Mouse (Mus musculus): Measurements from ENCODE around the gene Gmpr.

Gmpr gene

DNA sequence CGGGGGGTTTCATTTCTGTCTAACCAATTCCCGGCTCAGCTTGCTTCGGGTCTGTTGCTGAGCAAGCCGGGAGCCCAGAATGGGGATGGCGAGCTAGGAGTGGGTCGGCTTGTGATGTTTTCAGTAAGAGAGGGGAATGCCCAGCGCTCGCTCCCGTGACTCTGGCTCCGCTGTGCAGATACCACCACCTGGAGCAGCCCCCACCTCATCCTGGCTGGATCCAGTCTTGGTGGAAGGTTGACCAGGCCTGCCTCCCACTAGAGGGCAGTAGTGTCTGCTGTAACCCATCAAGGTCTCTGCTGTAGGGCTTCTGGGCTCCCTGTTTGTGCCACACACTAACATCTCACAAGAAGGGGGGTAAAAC lies 31.9 kb downstream of the Gmpr start:
- peak; percentile 73 to 74 for DNase-seq (ENCODE audit: low spot score in 2 of 2)

DNA sequence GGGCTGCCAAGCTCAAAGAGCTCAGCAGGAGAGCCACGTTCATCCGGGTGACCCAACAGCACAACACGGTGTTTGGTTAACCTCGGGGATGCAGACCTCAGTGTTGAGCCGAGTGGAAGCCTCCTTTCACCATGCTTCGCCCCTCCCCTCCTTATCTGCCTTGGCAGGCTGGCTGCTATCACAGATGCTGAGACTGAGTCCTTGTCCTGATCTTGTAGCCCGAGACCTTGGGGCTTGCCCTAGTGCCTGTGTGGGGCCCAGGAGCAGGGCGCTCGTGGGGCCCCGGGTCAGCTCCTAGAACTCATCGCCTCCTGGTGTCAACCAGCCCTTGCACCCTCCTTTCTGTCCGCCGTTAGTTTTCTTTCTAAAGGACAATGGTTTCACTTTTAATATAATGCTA lies 38.7 kb downstream of the Gmpr start:
- no peak for DNase-seq (ENCODE audit: low spot score in 2 of 2)

DNA sequence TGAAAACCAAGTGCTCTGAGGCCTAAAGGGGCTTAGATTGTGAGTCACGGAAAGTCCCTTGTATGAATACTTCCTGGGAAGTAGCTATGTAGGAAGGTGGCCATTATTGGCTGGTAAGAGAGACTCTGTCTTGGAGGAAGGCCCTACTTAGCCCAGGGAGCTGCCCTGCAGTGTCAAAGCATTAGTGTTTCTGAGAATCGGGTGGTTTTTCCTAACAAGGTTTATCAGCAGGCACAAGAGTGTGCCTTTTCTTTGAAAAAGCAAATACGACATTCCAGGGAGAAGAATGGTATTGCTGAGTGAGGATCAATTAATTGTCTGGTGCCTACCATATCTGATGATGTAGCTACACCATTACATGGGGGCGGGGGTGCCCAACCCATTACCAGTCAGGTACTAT lies 39.7 kb downstream of the Gmpr start:
- DNase-seq (ENCODE audit: low spot score in 2 of 2), result peak in 1 of 2 experiments; percentile 5

DNA sequence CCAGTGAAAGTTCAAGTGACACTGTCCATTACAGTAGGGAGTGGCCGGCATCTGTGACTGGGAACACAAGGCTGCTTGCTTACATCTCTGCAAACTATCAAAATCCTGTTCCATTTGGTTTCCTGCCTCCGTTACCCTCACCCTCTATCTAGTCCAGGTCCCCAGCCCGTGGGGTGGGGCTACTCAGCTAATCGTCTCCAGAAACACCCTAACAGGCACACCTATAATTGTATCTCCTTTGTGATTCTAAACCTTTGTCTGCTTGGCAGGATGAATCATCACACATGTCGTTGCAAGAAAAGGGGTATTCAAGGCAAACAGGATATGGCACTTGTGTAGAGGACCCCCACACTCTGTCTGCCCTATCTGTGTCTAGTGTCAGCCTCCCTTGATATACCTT lies 40.3 kb downstream of the Gmpr start:
- DNase-seq (ENCODE audit: low spot score in 2 of 2), result peak in 1 of 2 experiments; percentile 4

DNA sequence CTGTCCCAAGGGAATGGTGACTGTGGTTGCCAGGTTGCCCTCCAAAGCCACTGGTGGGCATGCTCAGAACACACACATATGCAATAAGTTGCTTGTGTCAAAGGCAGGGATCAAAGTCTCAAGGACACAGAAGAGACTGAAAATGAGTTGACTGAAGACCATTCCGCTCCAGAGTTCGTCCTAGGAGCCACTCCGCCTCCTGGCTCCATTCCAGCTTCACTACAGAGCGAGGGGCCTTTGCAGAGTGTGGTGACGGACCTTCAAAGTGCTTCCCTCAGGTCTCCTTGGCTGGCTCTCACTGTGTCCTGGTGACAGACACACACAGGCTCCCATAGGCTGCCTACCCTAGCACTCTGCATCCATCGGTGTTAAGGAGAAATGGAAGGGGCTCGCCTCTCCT lies 46.4 kb downstream of the Gmpr start:
- DNase-seq (ENCODE audit: low spot score in 2 of 2), result no peak

DNA sequence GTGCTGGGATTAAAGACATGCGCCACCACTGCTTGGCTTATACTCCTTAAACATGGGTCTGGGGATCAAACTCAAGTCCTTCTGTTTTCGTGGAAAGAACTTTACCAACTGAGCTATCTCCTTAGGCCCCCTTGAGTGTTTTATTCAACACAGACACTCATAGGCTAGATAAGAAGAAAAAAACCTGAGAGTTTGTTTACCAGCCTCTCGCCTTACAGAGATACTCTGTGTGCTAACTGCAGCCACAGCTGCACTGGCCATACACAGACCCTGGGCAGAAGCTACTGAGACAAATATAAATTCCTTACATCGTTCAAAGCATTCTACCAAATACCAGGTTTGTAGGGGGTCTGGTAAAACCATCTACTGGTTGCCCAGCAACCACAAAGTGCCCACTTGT lies 51.1 kb downstream of the Gmpr start:
- DNase-seq (ENCODE audit: low spot score in 2 of 2), result no peak

DNA sequence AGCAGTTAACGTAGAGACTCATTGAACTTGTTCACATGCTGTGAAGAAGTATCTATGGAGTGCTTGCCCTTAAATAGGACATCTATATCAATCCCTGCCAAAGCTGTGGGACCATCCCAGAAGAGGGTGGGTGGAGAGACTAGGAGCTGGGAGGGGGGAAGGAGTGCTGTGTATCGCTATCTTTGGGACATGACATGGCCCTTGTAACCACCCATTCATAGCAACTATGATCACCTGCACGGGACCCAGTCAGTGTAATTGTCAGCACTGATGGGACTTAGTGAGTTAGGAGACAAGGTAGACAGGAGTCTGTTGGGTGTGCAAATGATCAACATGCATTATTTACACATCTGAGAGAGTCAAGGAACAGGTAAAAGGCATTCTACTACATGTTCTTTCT lies 52.0 kb downstream of the Gmpr start:
- DNase-seq (ENCODE audit: low spot score in 2 of 2), result no peak

DNA sequence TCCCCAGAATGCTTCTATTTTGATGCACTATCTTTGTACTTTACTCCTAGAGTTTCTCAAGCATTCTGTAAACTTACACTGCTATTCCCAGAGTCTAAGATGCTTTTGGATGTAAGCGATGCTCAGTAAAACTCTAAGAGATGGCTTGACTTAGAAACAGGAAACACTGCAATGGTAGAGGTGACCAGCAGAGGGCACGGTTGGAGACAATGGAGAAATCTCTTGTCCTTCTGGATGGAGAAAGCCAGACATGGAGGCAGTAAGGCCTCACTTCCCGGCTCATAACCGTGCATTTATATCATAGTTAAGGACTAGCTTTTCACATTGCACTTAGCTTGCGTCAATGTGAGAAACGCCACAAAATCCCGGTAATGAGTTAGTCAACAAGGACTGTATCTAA lies 53.3 kb downstream of the Gmpr start:
- no peak for DNase-seq (ENCODE audit: low spot score in 2 of 2)

DNA sequence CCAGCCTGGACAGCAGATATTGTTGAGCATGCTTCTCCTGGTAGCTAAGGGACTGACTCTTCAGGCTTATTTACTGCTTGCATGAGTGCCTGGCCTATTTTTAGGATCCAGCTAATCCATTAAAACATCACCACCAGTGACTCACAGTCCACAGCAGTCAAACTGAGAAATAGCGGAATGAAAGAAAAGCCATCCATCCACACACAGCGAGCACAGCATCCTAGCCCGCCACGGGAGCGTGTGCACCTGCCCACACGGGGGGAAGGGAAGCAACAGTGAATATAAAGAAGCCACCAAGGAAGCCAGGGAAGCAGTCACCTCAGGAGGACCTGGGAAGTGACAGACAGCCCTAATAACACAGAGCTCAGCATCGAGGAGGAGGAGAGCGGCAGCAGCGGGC lies 54.8 kb downstream of the Gmpr start:
- no peak for DNase-seq (ENCODE audit: low spot score in 2 of 2)

DNA sequence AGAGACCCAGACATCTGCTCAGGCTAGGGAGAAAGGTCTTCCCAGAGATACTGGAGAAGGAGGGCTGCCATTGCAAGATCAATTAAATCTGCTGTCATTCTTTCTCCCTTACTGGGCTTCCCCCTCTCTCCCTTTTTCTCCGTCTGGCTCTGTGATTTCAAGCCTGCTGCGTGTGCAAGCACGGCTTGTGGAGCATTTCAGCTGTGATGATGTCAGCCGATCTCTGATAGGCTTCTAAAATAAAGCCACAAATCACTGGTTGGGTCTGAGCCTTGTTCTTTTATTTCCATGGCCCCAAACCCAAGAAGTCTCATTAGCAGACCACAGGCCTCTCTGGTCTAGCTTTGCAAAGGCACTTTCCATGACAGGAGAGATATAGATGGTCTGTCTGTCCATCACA lies 57.7 kb downstream of the Gmpr start:
- DNase-seq (ENCODE audit: low spot score in 2 of 2), result no peak

DNA sequence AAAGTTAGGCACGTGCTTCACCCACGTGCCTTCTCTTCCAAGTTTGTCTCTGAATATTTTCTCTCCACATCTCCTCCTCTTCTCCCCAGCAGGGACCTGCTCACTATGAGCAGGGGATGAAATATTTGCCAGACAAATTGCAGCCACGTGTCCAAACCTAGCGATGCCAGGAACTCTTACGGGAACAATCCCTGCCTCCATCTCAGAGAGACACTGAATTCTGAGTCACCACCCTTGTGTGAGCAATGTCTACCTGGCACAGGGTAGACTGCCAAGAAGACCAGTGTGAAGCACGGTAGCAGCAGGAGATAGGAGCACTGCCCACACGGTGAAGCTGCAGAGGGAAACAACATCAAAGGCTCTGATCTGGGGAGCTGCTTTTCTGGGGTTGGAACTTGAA lies 62.7 kb downstream of the Gmpr start:
- no peak for DNase-seq (ENCODE audit: low spot score in 2 of 2)

DNA sequence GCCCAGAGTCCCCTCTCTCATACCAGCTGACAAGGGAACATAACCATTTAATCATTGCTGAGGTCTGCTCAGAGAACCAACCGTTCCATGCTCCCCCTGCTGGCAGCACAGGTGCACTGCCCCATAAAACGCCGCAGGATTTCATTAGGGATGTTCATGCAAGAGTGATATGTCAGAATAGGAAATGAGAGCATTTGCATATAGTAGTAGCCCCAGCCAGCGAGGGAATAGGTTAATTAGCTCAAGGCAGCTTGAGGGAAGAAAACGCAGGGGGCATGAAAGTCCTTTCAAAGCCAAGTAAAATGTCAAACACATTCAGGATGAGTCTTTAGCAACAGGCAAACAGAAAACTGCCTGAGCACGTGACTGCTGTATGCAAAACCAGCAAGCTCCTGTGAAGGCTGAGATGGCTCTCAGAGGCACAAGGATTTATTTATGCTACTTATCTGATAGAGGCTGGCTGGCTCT lies 64.6 kb downstream of the Gmpr start:
- DNase-seq (ENCODE audit: low spot score in 2 of 2), result peak; percentile 82 to 85

DNA sequence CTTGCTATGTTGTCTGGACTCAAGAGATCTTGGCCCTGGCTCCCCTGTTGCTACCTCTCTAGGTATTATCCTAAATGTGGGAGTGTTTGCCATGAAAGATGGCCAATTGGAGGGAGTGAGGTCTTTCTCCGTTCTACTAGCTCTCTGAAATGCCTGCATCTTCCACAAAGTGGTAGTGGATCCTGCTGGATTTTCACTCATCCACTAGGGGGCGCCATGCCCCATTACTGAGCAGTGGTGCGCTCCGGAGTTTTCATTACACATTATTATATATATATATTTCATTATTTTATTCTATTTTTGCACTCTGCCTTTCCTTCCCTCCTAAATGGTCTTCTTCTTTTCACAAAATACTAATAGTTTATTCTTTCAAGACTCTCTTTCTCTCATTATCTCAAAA lies 65.5 kb downstream of the Gmpr start:
- DNase-seq (ENCODE audit: low spot score in 2 of 2), result peak in 1 of 2 experiments; percentile 64

DNA sequence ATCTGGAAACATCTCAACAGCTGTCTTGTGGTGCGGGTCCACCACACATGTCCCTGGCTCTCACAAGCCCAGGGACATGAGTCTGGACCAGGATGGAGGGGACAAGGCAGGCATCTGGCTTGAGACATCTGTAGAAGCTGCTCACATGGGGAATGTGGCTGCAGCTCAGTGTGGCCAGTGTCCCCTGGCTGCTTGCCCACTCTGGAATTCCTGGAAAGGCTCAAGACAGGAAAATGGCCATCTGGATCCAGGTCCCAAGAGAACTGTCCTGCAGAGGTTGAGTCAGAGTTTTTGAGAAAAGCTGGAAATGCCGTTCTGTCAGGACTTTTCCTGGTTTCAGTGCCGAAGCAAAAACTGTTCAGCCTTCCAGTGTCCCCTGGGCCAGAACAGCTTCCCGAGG lies 68.9 kb downstream of the Gmpr start:
- DNase-seq (ENCODE audit: low spot score in 2 of 2), result no peak

DNA sequence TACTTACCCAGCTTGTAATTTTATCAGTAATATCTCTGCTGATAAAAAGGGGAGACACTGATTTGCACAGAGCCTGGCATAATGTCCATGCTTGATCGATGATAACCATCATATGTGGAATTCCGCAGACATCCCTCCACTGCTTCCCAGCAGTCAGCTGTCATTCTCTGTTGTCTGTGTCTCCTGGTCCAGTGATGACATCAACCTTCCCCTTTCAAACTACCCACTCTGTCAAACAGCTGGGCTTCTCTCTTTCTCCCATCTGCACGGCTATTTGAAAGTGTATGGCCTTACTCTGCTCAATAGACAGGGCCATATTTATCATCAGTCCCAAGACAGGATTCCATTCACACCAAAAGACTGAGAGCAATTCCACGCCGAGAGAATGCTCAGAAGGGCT lies 70.1 kb downstream of the Gmpr start:
- DNase-seq (ENCODE audit: low spot score in 2 of 2), result no peak

DNA sequence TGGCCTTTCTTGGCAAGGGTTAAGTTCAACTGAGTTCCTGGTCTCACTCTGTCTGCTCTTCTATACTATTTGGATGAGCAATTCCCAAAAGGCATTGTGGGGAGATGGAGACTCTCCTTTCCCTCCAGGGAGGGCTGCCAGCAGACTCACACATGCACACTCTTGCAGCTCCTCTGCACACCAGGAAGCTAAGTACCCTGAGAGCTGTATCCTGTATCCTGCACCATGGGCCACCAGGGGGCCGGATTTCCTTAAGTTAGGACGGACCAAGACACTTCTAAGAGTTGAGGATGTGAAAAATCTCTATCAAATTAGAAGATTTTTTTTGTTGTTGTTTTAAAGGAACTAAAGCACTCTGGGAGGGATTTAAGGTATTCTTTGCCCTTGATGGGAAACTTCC lies 70.5 kb downstream of the Gmpr start:
- DNase-seq (ENCODE audit: low spot score in 2 of 2), result no peak

DNA sequence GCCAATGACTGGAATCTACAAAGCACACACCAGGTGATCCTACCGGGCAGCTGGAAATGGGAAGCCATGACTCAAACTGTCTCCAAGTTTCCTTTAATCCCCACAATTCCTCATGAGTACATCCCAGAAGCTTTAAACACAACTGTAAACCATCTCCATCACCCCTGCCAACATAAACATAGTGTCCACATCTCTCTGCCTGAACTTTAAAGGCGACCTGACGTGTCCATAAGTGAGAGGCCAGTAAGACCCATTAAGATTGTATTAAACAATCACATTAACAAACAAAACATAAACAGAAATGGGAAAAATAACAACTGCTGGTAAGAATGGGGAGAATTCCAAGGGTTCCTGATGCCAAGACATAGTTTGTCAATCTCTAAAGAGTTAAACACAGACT lies 72.5 kb downstream of the Gmpr start:
- no peak for DNase-seq (ENCODE audit: low spot score in 2 of 2)

DNA sequence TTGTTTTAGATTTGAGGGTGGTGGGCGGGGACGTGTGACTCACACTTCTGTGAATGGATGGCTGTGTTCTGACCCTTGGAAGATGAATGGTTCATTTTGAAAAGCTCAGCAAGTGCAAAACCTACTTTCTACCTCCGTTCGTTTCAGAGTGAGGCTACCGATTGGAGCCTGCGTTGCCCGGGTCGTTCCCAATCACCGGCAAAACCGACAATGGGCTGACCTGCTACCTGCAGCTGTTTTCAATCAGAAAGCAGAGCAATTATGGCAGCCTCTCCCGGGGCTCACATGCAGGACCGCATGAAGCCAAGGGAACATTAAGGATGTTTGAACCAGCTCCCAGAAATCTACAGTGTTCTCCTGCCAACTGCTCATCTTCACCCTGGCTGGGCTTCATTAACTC lies 75.0 kb downstream of the Gmpr start:
- no peak for DNase-seq (ENCODE audit: low spot score in 2 of 2)

DNA sequence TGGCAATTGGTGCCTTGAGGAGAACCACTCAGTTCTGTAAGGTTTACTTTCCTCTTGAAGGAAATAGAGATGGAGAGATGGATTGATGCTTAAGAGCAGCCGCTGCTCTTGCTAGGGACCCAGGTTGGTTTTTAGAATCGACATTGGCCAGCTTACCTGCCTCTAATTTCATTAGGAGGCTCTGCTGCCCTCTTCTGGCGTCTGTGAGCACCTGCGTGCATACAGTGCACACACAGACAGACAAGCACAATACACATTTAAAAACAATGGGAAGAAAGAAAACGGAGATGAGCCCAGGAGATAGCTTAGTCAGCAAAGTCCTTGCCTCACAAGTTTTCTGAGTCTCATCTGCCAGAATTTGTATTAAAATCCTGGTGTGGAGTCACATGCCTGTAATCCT lies 75.8 kb downstream of the Gmpr start:
- DNase-seq (ENCODE audit: low spot score in 2 of 2), result no peak

DNA sequence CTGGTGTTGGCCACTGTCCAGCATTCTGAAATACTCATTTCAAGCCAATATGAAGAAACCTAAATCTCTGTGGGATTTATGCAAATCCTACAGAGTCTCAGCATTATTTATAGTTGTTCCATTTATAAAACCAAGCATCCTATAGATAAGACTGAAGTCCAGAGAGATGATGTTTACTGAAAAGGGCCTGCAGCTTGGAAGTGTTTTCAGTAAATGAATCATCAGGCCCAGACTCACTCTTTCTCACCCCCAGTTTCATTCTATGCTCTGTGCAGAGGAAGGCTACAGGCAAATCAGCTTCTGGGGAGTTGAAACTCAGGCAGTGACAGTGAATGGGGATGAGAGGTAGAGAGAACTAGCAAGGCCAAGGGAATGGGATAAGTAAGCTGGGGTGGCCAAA lies 83.7 kb downstream of the Gmpr start:
- no peak for DNase-seq (ENCODE audit: low spot score in 2 of 2)

DNA sequence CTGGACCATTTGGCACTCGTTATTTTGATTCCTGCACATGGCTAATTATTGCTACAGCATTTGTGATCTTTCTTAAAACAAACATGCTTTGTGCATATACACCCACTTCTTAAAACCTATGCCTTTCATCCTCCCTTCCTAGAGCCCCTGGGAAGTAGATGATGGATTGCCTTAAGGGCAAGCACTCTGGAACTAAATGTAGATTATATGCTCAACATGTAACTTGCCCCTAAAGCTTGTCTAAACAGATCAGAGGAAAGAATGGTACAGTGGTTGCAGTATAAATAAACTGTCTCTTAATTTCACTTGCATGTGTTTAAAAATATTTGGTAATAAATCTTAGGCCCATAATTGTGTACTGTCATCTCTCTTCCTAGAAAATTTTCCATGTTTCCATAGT lies 86.7 kb downstream of the Gmpr start:
- DNase-seq (ENCODE audit: low spot score in 2 of 2), result no peak

DNA sequence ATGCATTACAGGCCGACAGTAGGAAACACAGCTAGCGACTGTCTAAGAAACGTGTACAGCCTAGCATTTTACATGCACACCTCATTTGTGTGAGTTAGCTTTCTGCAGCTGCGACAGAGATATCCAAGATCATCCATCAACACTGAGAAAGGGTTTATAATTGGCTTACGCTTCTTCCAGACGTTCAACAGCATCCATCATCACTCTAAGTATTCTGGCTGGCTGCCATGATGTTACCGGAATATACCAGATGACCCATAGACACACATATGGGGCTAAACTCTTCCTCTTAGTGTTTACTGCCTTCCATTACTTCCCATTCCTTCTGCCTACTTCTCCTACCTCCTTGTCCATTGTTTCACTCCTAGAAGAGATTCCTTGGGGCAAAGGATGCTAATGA lies 88.2 kb downstream of the Gmpr start:
- no peak for DNase-seq (ENCODE audit: low spot score in 2 of 2)

DNA sequence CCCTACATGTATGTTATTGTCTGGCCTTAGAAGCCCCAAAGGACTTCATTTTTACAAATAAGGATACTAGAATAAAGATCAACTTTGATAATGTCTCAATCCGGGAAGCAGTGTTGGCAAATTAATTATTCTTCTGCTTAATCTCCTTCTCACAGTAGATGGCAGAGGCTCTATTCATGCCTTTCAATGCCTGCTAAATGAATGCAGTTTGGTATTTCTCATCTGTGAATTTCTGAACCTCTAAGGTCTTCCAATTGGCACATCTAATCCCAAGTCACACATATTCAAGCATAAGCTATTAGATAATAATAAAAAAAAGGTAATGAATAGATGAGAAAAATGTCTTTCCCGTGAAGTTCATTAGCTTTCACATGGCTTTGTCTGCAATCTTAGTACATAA lies 92.6 kb downstream of the Gmpr start:
- DNase-seq (ENCODE audit: low spot score in 2 of 2), result no peak

DNA sequence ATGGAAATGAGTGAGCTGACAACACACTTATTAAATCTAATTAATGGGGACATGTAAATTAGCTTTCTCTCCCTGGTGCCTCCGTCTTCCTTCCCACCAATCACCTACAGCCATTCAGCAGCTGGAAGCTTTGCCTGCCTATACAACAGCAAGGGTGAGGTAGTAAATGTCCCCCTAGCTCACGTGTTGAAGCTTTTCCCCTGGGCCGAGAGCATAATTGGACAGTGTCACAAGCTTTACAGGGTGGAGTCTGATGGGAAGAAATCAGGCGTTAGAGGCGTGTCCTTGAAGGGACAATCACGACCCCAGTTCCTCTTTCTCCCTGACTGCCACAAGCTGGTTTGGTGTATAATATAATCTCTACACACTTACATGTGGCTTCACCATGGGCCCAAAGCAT lies 93.2 kb downstream of the Gmpr start:
- no peak for DNase-seq (ENCODE audit: low spot score in 2 of 2)

Measured in frontal cortex, postnatal 25 days (tissue).